Mouse (Mus musculus): ENCODE data around the gene Slc45a3. TPM values are rescaled to one million over a fixed set of nuclear protein-coding genes. Genes with fewer than 3 reads are reported as not detected.

The Slc45a3 gene
- total RNA-seq, 2 experiments from 2014 or later = 0.48 to 0.68 TPM

DNA sequence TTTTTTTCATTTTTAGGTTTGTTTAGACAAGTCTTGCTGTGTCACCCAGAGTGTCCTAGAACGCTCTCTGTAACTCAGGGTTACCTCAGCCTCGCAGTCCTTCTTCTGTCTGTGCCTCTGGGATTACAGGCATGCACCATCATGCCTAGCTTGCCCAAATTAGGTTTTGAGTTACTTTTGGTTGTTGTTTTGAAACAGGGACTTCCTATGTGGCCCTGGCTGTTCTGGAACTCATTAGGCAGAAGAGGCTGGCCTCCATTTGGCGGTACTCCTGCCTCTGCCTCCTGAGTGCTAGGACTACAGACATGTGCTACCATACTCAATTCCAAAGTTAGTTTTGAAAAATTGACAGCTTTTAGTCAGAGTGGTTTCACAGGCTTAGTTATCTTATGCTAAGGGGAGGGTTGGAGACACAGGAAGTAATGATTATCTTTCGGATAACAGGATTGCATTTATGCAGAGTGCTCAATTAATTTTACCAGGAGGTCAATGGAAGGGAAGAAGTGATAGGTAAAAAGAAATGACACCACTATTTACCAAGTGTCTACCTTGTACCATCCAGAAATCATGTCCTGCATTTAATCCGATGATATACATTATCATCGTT is 41.9 kb downstream of the Slc45a3 start:
- intact Hi-C loops (cut with DNase I) = no loop called here
- no peak for TF ChIP-seq CTCF (IDR thresholded peaks at IDR 0.05)
- no peak overlapping the region for H3K27ac ChIP-seq
- no peak overlapping the region for H3K4me3 ChIP-seq
- DNase-seq (ENCODE audit: extremely low spot score in 1 of 2, low spot score in 2 of 2) = no peak

DNA sequence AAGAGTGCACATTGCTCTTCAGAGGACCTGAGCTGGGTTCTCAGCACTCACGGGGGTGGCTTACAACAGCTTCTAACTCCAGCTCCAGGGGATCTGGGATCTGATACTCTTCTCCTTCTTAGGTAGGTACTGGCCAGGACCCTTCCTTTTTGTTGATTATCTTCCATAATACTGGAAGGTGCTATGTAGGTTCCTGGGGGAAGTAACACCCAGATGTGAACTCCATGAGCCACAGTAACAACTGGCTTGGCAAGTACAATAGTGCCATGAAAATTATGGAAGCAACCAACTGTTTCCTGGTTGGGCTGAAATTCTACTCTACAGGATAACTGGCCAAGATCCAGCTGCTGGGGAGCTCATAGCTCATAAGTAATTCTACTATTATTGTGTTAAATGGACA is 42.7 kb downstream of the Slc45a3 start:
- Histone ChIP-seq H3K4me3 (no peak overlapping the region), H3K27ac (no peak overlapping the region)
- TF ChIP-seq CTCF (IDR thresholded peaks at IDR 0.05) = no peak
- intact Hi-C loops (cut with DNase I) = no loop called here
- no peak for DNase-seq (ENCODE audit: extremely low spot score in 1 of 2, low spot score in 2 of 2)

GRCm38 (mm10) chr1:132006046-132006445 is 43.3 kb downstream of the Slc45a3 start:
- H3K4me3 ChIP-seq = no peak overlapping the region
- DNase-seq (ENCODE audit: extremely low spot score in 1 of 2, low spot score in 2 of 2) = no peak
- intact Hi-C loops (cut with DNase I) = no loop called here
- H3K27ac ChIP-seq = no peak overlapping the region
- no peak for TF ChIP-seq CTCF (IDR thresholded peaks at IDR 0.05)

DNA sequence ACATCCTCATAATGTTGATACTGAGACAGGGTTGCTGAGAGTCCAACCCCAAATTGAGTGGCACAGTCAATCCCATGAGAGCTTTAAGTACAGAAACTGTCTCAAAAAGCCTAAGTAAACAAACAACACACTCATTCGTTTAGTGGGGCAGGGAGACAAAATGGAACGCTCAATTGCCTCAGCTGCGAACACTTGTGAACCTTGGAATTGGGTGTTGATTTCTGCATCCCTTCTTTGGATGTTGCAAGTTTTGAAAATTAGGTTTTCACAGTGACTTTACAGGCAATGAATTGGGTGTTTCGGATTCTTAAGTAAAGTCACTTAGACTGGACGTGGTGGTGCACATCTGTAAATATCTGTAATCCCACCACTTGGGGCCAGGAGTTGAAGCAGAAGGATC is 44.0 kb downstream of the Slc45a3 start:
- peak overlapping the region; percentile 90 for H3K4me3 ChIP-seq
- intact Hi-C loops (cut with DNase I) = no loop called here
- DNase-seq (ENCODE audit: extremely low spot score in 1 of 2, low spot score in 2 of 2) = no peak
- no peak; the same call in 1 of the 2 replicates for TF ChIP-seq CTCF (IDR thresholded peaks at IDR 0.05)
- peak overlapping the region; percentile 98 for H3K27ac ChIP-seq

DNA sequence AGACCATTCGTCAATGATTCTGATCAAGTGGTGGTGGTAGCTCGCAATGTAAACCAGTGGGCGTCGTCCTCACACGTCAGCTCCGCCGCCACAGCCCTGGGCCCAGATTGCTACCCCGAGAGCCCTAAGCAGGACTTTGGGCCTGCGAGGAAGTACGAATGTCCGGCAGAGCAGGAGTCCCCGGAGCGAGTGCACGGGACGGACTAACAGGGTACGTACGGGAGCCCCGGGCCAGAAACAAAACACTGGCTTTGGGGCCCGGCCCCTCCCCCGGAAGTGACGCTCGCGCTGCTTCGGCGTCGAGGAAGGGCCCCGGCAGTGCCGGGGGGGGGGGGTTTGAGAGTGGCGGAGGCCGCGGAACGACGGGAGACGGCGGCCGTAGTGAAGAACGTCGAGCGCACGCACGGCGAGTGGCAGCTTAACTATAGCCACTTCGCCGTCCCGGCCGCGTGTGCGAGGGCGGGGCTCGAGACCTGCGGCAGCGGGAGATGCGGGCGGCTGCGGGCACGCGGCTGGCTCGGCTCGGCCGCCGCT is 44.6 kb downstream of the Slc45a3 start, which contains the start of gene Elk4:
Gene Elk4, plus strand, starts transcription at position 326 of the 534 bp plus-strand sequence.
- peak; percentile 85 to 86 for DNase-seq (ENCODE audit: extremely low spot score in 1 of 2, low spot score in 2 of 2)
- TF ChIP-seq CTCF (IDR thresholded peaks at IDR 0.05) = no peak
- intact Hi-C loops (cut with DNase I) = no loop called here
- H3K27ac ChIP-seq = peak within 1 kb of the TSS; percentile 98
- peak within 1 kb of the TSS; percentile 90 for H3K4me3 ChIP-seq

DNA sequence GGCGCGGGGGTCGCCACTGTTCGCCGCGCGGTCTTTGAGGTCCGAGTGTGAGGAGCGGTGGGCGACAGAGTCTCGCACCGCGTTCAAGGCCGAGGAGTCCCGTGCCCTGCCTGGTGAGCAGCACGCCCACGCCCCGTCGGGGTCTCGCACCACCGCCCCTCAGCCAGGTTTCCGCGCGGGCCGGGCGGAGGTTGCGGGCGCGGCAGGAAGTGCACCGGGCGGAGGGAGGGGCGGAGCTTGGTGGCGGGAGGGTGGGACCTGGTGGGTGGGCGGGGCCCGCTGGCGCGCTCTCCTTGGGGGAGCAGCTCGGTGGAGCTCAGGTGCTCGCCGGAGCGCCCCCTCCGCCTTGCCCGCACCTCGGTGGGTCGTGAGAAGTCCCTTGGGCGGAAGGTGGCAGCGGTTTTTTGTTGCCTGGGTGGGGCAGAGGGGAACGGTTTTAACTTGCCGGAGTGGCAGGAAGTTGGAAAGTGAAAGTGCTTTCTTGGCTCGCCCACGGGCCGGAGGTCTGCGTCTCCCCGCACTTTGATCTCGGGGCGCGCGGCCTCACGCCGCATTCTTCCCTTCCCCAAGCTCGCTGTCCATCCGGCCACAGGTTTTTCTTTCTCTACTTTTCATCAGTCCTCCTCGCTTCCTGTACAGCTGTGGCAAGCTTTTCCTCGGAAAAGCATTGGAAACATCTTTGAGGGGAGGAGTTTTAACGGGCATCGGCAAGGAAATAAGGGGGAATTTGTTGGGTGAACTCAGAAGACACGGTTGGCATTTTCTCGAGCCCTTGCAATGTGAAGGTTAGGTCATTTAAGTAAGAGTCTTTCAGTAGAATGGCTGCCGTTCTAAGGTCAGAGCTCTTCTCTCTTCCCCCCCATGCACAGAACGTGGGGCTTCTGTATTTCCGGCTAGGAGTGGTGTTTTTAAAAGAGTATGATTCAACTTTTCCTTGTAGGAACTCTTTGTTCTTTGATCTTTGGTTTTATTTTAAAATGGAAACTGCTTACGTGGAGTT is 45.4 kb downstream of the Slc45a3 start:
- intact Hi-C loops (cut with DNase I) = loop anchor here (2.0 kb wide), 1 partner anchor 39 kb away; no protein-coding TSS in a partner anchor
- peak; percentile 28 for TF ChIP-seq CTCF (IDR thresholded peaks at IDR 0.05)
- H3K4me3 ChIP-seq = peak overlapping the region; percentile 90
- peak overlapping the region; percentile 98 for H3K27ac ChIP-seq
- DNase-seq (ENCODE audit: extremely low spot score in 1 of 2, low spot score in 2 of 2) = peak; percentile 85 to 86

GRCm38 (mm10) chr1:132008881-132009644 is 46.3 kb downstream of the Slc45a3 start:
- intact Hi-C loops (cut with DNase I) = loop anchor here (2.0 kb wide), 1 partner anchor 38 kb away; no protein-coding TSS in a partner anchor
- DNase-seq (ENCODE audit: extremely low spot score in 1 of 2, low spot score in 2 of 2) = no peak
- TF ChIP-seq CTCF (IDR thresholded peaks at IDR 0.05) = no peak
- peak overlapping the region; percentile 1; the same call in 1 of the 2 replicates for H3K27ac ChIP-seq
- H3K4me3 ChIP-seq = peak overlapping the region; percentile 90

GRCm38 (mm10) chr1:132010632-132011501 is 48.1 kb downstream of the Slc45a3 start:
- no peak for DNase-seq (ENCODE audit: extremely low spot score in 1 of 2, low spot score in 2 of 2)
- Histone ChIP-seq H3K27ac (peak overlapping the region; percentile 7; the same call in 1 of the 2 replicates), H3K4me3 (no peak overlapping the region)
- intact Hi-C loops (cut with DNase I) = no loop called here
- TF ChIP-seq CTCF (IDR thresholded peaks at IDR 0.05) = no peak

- no peak for TF ChIP-seq CTCF (IDR thresholded peaks at IDR 0.05)
- DNase-seq (ENCODE audit: extremely low spot score in 1 of 2, low spot score in 2 of 2) = no peak
- intact Hi-C loops (cut with DNase I) = no loop called here
Measured at GRCm38 (mm10) chr1:132011785-132012184, 49.0 kb downstream of the Slc45a3 start.

GRCm38 (mm10) chr1:132012861-132013260 is 50.1 kb downstream of the Slc45a3 start:
- Histone ChIP-seq H3K4me3 (no peak overlapping the region), H3K27ac (no peak overlapping the region)
- DNase-seq (ENCODE audit: extremely low spot score in 1 of 2, low spot score in 2 of 2) = no peak
- intact Hi-C loops (cut with DNase I) = no loop called here
- no peak for TF ChIP-seq CTCF (IDR thresholded peaks at IDR 0.05)

More at GRCm38 (mm10) chr1:132011785-132012184, 49.0 kb downstream of the Slc45a3 start:
- Histone ChIP-seq H3K27ac (no peak overlapping the region), H3K4me3 (no peak overlapping the region)

All from left cerebral cortex, adult 2 months (tissue).